Comparison of ENCODE assay signal across 8 mouse cellular contexts in the genomic region with DNA sequence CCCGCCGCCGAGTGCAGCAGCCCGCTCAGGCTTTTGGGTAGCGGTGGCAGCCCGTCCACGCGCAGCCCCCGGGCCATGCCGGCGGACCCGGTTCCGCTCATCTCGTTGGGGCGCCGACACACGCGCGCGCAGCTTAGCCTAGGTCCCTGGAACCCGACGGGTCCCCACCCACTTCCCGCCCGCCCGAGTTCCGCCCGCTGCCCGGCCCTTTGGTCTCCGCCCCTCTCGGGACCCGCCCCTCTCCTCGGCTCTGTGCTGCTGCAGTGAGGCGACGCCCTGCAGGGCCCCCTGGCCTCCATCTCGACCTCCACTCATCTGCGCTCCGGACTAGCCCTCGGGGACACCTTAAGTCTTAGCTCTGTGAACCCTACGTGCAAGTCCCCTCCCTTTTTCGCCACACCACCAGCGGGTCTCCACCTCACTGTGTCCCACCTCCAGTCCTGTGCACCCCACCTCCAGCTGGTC. TPM values are rescaled to one million over a fixed set of nuclear protein-coding genes. Genes with fewer than 3 reads are reported as not detected.
A peak's percentile ranks its signal among the peaks of the same experiment; 100 is the strongest.
DNase-seq lines count a peak whose midpoint lies in the region; ATAC-seq and TF ChIP-seq lines count a peak whose summit lies in the region.

A gene (minus strand): TSS at position 124 of the 465 bp plus-strand sequence.

- under 1% methylated on average over 38 of the region's 41 CpGs for WGBS in intestine, postnatal 0 days
- under 1% methylated on average over 41 of the region's 41 CpGs for WGBS in lung, embryonic 14.5 days
- WGBS in neural tube, embryonic 15.5 days, result under 1% methylated on average over 35 of the region's 41 CpGs

- H3K4me1 ChIP-seq in cortical plate, adult 2 months (ENCODE audit: control insufficient read depth, insufficient read depth, low read length), result no peaks in the 10 kb centered on the region
- no peaks in the 10 kb centered on the region; the same call in 1 of the 2 replicates for H3K4me1 ChIP-seq in intestine, postnatal 0 days (replicated peaks; ENCODE audit: control insufficient read depth, insufficient read depth, low read length)
- 0 out of 2 replicates have a peak, but pooled peaks cover 11% of the 10 kb centered on the region for H3K4me1 ChIP-seq in lung, embryonic 14.5 days (ENCODE audit: insufficient read depth)
- H3K4me1 ChIP-seq in neural tube, embryonic 15.5 days, result peaks cover 19% of the 10 kb centered on the region

- no peak within 1 kb of the TSS for H3K27ac ChIP-seq in cortical plate, adult 2 months (ENCODE audit: insufficient read depth, low read length)
- H3K27ac ChIP-seq in intestine, postnatal 0 days (ENCODE audit: low read depth, low read length), result peak within 1 kb of the TSS; percentile 31; the same call in 1 of the 2 replicates
- peak within 1 kb of the TSS; percentile 80 for H3K27ac ChIP-seq in lung, embryonic 14.5 days (ENCODE audit: low read depth)
- H3K27ac ChIP-seq in neural tube, embryonic 15.5 days (replicated peaks), result no peak within 1 kb of the TSS

- H3K9me3 ChIP-seq in intestine, postnatal 0 days (ENCODE audit: control insufficient read depth), result no peaks in the 10 kb centered on the region
- H3K9me3 ChIP-seq in lung, embryonic 14.5 days (ENCODE audit: low read depth, low read length), result no peaks in the 10 kb centered on the region
- H3K9me3 ChIP-seq in neural tube, embryonic 15.5 days (replicated peaks), result no peaks in the 10 kb centered on the region

- peak within 1 kb of the TSS; percentile 28; the same call in 1 of the 2 replicates for H3K9ac ChIP-seq in intestine, postnatal 0 days (ENCODE audit: low read depth, low read length)
- H3K9ac ChIP-seq in lung, embryonic 14.5 days, result peak within 1 kb of the TSS; percentile 56
- H3K9ac ChIP-seq in neural tube, embryonic 15.5 days (replicated peaks), result peak within 1 kb of the TSS; percentile 37

- peak; percentile 80 for DNase-seq in R1 (ENCODE audit: low read depth, low spot score)
- DNase-seq in heart, adult 18-20 months, result peak; percentile 45 to 59
- DNase-seq in lung, embryonic 14.5 days, result peak; percentile 84
- DNase-seq in urinary bladder, postnatal 25 days (ENCODE audit: low spot score), result peak; percentile 28
- DNase-seq in frontal cortex, adult 2 months (ENCODE audit: extremely low spot score in 1 of 2, low spot score in 1 of 2), result no peak

- H3K36me3 ChIP-seq in intestine, postnatal 0 days (ENCODE audit: control insufficient read depth, insufficient read depth), result no peaks in the 10 kb centered on the region
- H3K36me3 ChIP-seq in lung, embryonic 14.5 days (ENCODE audit: insufficient read depth), result no peaks in the 10 kb centered on the region
- no peaks in the 10 kb centered on the region for H3K36me3 ChIP-seq in neural tube, embryonic 15.5 days

- TF ChIP-seq POLR2A in cortical plate, adult 2 months (IDR thresholded peaks at IDR 0.05; ENCODE audit: extremely low read depth, insufficient read depth, low read length), result no peak

- peak within 1 kb of the TSS; percentile 91 for H3K4me2 ChIP-seq in intestine, postnatal 0 days (replicated peaks; ENCODE audit: low read depth)
- H3K4me2 ChIP-seq in lung, embryonic 14.5 days, result peak within 1 kb of the TSS; percentile 90
- H3K4me2 ChIP-seq in neural tube, embryonic 15.5 days, result peak within 1 kb of the TSS; percentile 67

- peaks cover 22% of the 10 kb centered on the region for H3K27me3 ChIP-seq in intestine, postnatal 0 days (replicated peaks; ENCODE audit: control insufficient read depth, insufficient read depth, low read length)
- peaks cover 28% of the 10 kb centered on the region for H3K27me3 ChIP-seq in lung, embryonic 14.5 days (ENCODE audit: insufficient read depth, low read length)
- H3K27me3 ChIP-seq in neural tube, embryonic 15.5 days (replicated peaks), result peaks cover 57% of the 10 kb centered on the region

- ATAC-seq in intestine, postnatal 0 days, result peak; percentile 42; the same call in 1 of the 2 replicates
- ATAC-seq in lung, embryonic 14.5 days (ENCODE audit: insufficient read depth), result peak; percentile 82
- ATAC-seq in neural tube, embryonic 15.5 days (ENCODE audit: low FRiP score), result no peak; the same call in 1 of the 2 replicates

- no peak for TF ChIP-seq CTCF in cortical plate, adult 2 months (IDR thresholded peaks at IDR 0.05; ENCODE audit: extremely low read depth, insufficient read depth, low read length)
- no peak for TF ChIP-seq CTCF in intestine, postnatal 0 days (IDR thresholded peaks at IDR 0.05; ENCODE audit: low read depth)
- no peak for TF ChIP-seq CTCF in lung, embryonic 14.5 days (IDR thresholded peaks at IDR 0.05; ENCODE audit: low read depth)

- peak within 1 kb of the TSS; percentile 5; the same call in 1 of the 2 replicates for H3K4me3 ChIP-seq in cortical plate, adult 2 months (ENCODE audit: insufficient read depth, low read length)
- H3K4me3 ChIP-seq in intestine, postnatal 0 days (ENCODE audit: low read depth, low read length), result peak within 1 kb of the TSS; percentile 61
- H3K4me3 ChIP-seq in lung, embryonic 14.5 days (ENCODE audit: low read depth, low read length), result peak within 1 kb of the TSS; percentile 62
- H3K4me3 ChIP-seq in neural tube, embryonic 15.5 days (replicated peaks), result peak within 1 kb of the TSS; percentile 43

RNA-seq across cellular contexts. Expression of the gene that starts here (rescaled TPM):
- polyA plus RNA-seq in cortical plate, adult 2 months (2012; rRNA removed), result 1.1 and 1.7 TPM in 2 replicates
- 1 to 10 TPM; 1.3 to 1.7 TPM for total RNA-seq in heart, adult 18-20 months (2021)
- 1.9 and 2.3 TPM in 2 replicates for polyA plus RNA-seq in intestine, postnatal 0 days (2015; fragmentation: Nextera tagmentation; extraction: Ambion mirVana)
- 16.8 and 20.5 TPM in 2 replicates for polyA plus RNA-seq in lung, embryonic 14.5 days (2014; fragmentation: Nextera tagmentation; extraction: Ambion mirVana)
- polyA plus RNA-seq in neural tube, embryonic 15.5 days (2015; fragmentation: Nextera tagmentation; extraction: Ambion mirVana), result 3.8 and 5.1 TPM in 2 replicates
- polyA plus RNA-seq in frontal cortex, adult 2 months (2012; rRNA removed), result 1.6 and 1.7 TPM in 2 replicates

Comparison
In these comparisons a context has a peak if more than half of its experiments do, and no peak if none do; other contexts are left out.
1. DNase-seq: peak in R1 (single experiment), heart, adult 18-20 months (2 of 2), lung, embryonic 14.5 days (single experiment) and urinary bladder, postnatal 25 days (single experiment); none in frontal cortex, adult 2 months (0 of 2).
2. H3K27ac ChIP-seq: peak in intestine, postnatal 0 days (single experiment) and lung, embryonic 14.5 days (single experiment); none in cortical plate, adult 2 months (single experiment) and neural tube, embryonic 15.5 days (single experiment).
3. H3K4me3 ChIP-seq: peak in every context shown above with its lines; median percentile 62 in lung, embryonic 14.5 days; 61 in intestine, postnatal 0 days; 43 in neural tube, embryonic 15.5 days; 5 in cortical plate, adult 2 months.
4. Peak in every context shown above with its lines, with median percentiles within 50 percentile points of each other: H3K4me2 ChIP-seq and H3K9ac ChIP-seq.